Mouse (Mus musculus) neural tube, embryonic 14.5 days (tissue): ENCODE measurements at regions not wholly inside any gene's neighbourhood (a gene's known extent, or its start where the extent isn't known, plus 50 kb on each side); places are given as distances from the start of the nearest gene placed in this dataset.

ENCODE experiments used
- ATAC-seq: fragments of 200-750 bp; cut with Nextera tagmentation; 2 replicates; pipeline ENCODE4 v1.8.0; 2017; ENCODE audit warnings: low read depth, mild to moderate bottlenecking, moderate TSS enrichment, moderate library complexity
- H3K27ac ChIP-seq: fragments of 300-500 bp; sonication (generic); 2 replicates; pipeline ENCODE4 v1.5.1; 2014; ENCODE audit warnings: low read depth, mild to moderate bottlenecking, control low read depth, low read length, moderate library complexity, mixed read lengths
- H3K27me3 ChIP-seq: fragments of 300-500 bp; sonication (generic); 2 replicates; pipeline ENCODE4 v1.6.1; 2014; ENCODE audit warnings: low read length; ENCODE audit not compliant: control insufficient read depth, insufficient read depth
- H3K36me3 ChIP-seq: fragments of 300-500 bp; sonication (generic); 2 replicates; pipeline ENCODE4 v1.6.1; 2014; ENCODE audit warnings: low read length, mixed read lengths; ENCODE audit not compliant: control insufficient read depth, insufficient read depth
- H3K4me1 ChIP-seq: fragments of 300-500 bp; sonication (generic); 2 replicates; pipeline ENCODE4 v1.6.1; 2014; ENCODE audit warnings: low read length; ENCODE audit not compliant: control insufficient read depth, insufficient read depth
- H3K4me2 ChIP-seq: fragments of 300-500 bp; sonication (generic); 2 replicates; pipeline ENCODE4 v1.6.1; 2014; ENCODE audit warnings: mild to moderate bottlenecking, low read depth, low read length, control low read depth
- H3K4me3 ChIP-seq: fragments of 300-500 bp; sonication (generic); 2 replicates; pipeline ENCODE4 v1.5.1; 2014; ENCODE audit warnings: low read depth, low read length, control low read depth, mixed read lengths
- H3K9ac ChIP-seq: fragments of 300-500 bp; sonication (generic); replicated peaks from 2 replicates; pipeline ENCODE4 v1.6.1; 2014; ENCODE audit warnings: low read depth, mild to moderate bottlenecking, control low read depth, low read length, mixed read lengths
- H3K9me3 ChIP-seq: fragments of 300-500 bp; sonication (generic); 2 replicates; pipeline ENCODE4 v1.6.1; 2016; ENCODE audit warnings: low read length; ENCODE audit not compliant: control insufficient read depth
- WGBS: fragments of 180-500 bp; shearing (Covaris S2); extraction: QIAGEN DNeasy Blood & Tissue Kit; methylation state at CpG from one replicate; pipeline ENCODE4 v1.1.7; 2014; 5-methylcytosine and 5-hydroxymethylcytosine counted together

GRCm38 (mm10) chr13:114523116-114523515, 64.4 kb upstream of the Fst start:
- peak; percentile 73 for ATAC-seq
- 23% methylated on average over 3 of the region's 3 CpGs for WGBS
- H3K4me1 ChIP-seq = no peaks in the 10 kb centered on the region
- no peaks in the 10 kb centered on the region for H3K9me3 ChIP-seq
- no peak overlapping the region for H3K27ac ChIP-seq
- H3K4me2 ChIP-seq = no peak overlapping the region
- no peak overlapping the region for H3K9ac ChIP-seq
- no peaks in the 10 kb centered on the region for H3K36me3 ChIP-seq
- no peak overlapping the region for H3K4me3 ChIP-seq
- H3K27me3 ChIP-seq = no peaks in the 10 kb centered on the region

GRCm38 (mm10) chr13:114526856-114527255, 68.1 kb upstream of the Fst start:
- ATAC-seq = no peak
- H3K4me1 ChIP-seq = no peaks in the 10 kb centered on the region
- no peak overlapping the region for H3K9ac ChIP-seq
- no peak overlapping the region for H3K4me2 ChIP-seq
- H3K36me3 ChIP-seq = no peaks in the 10 kb centered on the region
- H3K27me3 ChIP-seq = no peaks in the 10 kb centered on the region
- WGBS = 41% methylated on average over 9 of the region's 9 CpGs
- no peak overlapping the region for H3K4me3 ChIP-seq
- H3K9me3 ChIP-seq = no peaks in the 10 kb centered on the region
- no peak overlapping the region for H3K27ac ChIP-seq

DNA sequence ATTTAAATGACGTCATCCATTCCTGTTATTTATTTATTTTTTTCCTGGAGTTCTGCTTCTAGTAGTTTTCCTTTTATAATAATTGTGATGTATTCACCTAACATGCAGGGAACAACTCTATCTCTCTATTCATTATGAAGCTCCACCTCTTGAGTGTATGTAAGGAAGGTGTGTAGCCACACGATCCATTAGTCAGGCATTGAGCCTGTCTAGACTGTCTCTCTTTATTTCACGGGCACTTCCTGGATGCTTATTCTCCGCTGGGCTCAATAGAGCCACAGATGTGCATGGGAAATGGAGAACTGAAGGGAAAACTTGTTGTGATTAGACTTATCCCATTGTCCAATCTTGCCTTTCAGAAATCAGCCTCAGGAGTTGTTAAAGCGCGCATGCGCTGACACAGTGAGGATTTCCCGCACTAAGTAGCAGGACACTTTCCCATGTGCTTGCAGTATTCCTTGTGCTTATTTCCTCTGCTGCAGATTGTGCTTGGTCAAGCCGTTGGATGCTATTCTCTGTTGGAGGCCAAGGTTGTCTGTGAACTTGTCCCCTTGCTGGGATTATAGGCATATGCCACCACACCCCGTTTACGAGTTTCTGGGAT, 71.5 kb upstream of the Fst start:
- Histone ChIP-seq H3K27ac (no peak overlapping the region), H3K4me3 (no peak overlapping the region), H3K27me3 (no peaks in the 10 kb centered on the region), H3K4me2 (no peak overlapping the region), H3K9ac (no peak overlapping the region), H3K9me3 (no peaks in the 10 kb centered on the region), H3K4me1 (no peaks in the 10 kb centered on the region), H3K36me3 (no peaks in the 10 kb centered on the region)
- no peak for ATAC-seq
- 78% methylated on average over 11 of the region's 11 CpGs for WGBS

DNA sequence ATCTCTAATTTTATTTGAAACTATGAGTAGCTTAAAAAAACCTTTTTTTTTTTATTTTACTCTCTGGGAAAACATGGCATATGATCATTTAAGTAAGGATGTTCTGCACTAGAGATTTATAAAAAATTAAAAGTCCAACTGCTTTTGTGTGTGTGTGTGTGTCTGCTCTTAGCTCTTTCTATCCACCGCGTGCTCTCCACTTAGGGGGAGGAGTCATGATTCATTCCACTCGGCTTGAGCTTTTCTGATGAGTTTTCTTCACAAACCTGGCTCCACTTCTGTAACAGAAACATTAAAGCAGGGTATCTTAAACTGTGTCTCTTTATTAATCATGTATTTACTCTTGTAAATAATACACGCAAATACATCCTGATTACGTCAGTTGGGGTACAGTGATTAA, 73.0 kb upstream of the Fst start:
- ATAC-seq = no peak
- Histone ChIP-seq H3K9me3 (no peaks in the 10 kb centered on the region), H3K4me3 (no peak overlapping the region), H3K4me2 (no peak overlapping the region), H3K9ac (no peak overlapping the region), H3K36me3 (no peaks in the 10 kb centered on the region), H3K27me3 (no peaks in the 10 kb centered on the region), H3K27ac (no peak overlapping the region), H3K4me1 (no peaks in the 10 kb centered on the region)
- 41% methylated on average over 5 of the region's 5 CpGs for WGBS

GRCm38 (mm10) chr13:114532393-114533097, 73.8 kb upstream of the Fst start:
- no peaks in the 10 kb centered on the region for H3K9me3 ChIP-seq
- no peak overlapping the region for H3K4me3 ChIP-seq
- H3K27ac ChIP-seq = no peak overlapping the region
- 39% methylated on average over 8 of the region's 8 CpGs for whole genome bisulfite sequencing
- ATAC-seq = no peak
- H3K27me3 ChIP-seq = no peaks in the 10 kb centered on the region
- H3K4me2 ChIP-seq = no peak overlapping the region
- no peaks in the 10 kb centered on the region for H3K36me3 ChIP-seq
- no peaks in the 10 kb centered on the region for H3K4me1 ChIP-seq
- no peak overlapping the region for H3K9ac ChIP-seq

- no peak overlapping the region for H3K4me2 ChIP-seq
- H3K4me3 ChIP-seq = no peak overlapping the region
- H3K9me3 ChIP-seq = no peaks in the 10 kb centered on the region
- no peak for ATAC-seq
- H3K9ac ChIP-seq = no peak overlapping the region
- no peaks in the 10 kb centered on the region for H3K36me3 ChIP-seq
- 63% methylated on average over 3 of the region's 3 CpGs for WGBS
- H3K4me1 ChIP-seq = no peaks in the 10 kb centered on the region
- H3K27me3 ChIP-seq = no peaks in the 10 kb centered on the region
- H3K27ac ChIP-seq = no peak overlapping the region
Observed at GRCm38 (mm10) chr13:114534591-114534990, 75.8 kb upstream of the Fst start.

GRCm38 (mm10) chr13:114535721-114536120, 77.0 kb upstream of the Fst start:
- no peaks in the 10 kb centered on the region for H3K36me3 ChIP-seq
- no peak overlapping the region for H3K9ac ChIP-seq
- ATAC-seq = no peak
- no peaks in the 10 kb centered on the region for H3K27me3 ChIP-seq
- no peaks in the 10 kb centered on the region for H3K4me1 ChIP-seq
- H3K27ac ChIP-seq = no peak overlapping the region
- 94% methylated on average over 1 of the region's 1 CpGs for WGBS
- no peak overlapping the region for H3K4me2 ChIP-seq
- no peaks in the 10 kb centered on the region for H3K9me3 ChIP-seq
- H3K4me3 ChIP-seq = no peak overlapping the region

DNA sequence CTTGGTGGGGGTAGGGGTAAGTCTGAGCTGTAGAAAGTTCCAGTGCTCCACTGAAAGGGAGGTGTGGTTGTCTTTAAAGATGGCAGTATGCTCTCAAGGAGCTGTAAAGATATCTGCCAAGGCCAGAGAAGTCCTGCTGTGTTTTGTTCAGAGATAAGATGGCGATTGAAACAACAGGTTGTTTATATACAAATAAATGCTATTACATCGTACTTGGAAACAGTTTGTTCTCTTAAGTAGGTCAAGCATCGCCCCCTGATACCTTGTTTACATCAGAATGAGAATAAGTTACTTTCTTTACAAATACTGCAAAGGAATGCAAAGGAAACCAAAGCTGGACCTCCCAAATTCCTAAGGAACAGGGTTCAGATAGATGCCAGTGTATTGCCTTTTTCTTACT, 113.0 kb upstream of the Fst start:
- H3K4me2 ChIP-seq = no peak overlapping the region
- H3K9ac ChIP-seq = no peak overlapping the region
- 80% methylated on average over 3 of the region's 3 CpGs for WGBS
- H3K27ac ChIP-seq = no peak overlapping the region
- no peak overlapping the region for H3K4me3 ChIP-seq
- no peaks in the 10 kb centered on the region for H3K27me3 ChIP-seq
- no peaks in the 10 kb centered on the region for H3K36me3 ChIP-seq
- H3K4me1 ChIP-seq = no peaks in the 10 kb centered on the region
- no peaks in the 10 kb centered on the region for H3K9me3 ChIP-seq
- ATAC-seq = no peak

GRCm38 (mm10) chr13:114584566-114584965, 125.8 kb upstream of the Fst start:
- Histone ChIP-seq H3K27me3 (no peaks in the 10 kb centered on the region), H3K27ac (no peak overlapping the region), H3K4me2 (no peak overlapping the region), H3K36me3 (no peaks in the 10 kb centered on the region), H3K4me3 (no peak overlapping the region), H3K9me3 (no peaks in the 10 kb centered on the region), H3K4me1 (no peaks in the 10 kb centered on the region), H3K9ac (no peak overlapping the region)
- WGBS = 82% methylated on average over 7 of the region's 7 CpGs
- ATAC-seq = no peak
